ENCODE assay signal across 8 mouse cellular contexts in the genomic region with DNA sequence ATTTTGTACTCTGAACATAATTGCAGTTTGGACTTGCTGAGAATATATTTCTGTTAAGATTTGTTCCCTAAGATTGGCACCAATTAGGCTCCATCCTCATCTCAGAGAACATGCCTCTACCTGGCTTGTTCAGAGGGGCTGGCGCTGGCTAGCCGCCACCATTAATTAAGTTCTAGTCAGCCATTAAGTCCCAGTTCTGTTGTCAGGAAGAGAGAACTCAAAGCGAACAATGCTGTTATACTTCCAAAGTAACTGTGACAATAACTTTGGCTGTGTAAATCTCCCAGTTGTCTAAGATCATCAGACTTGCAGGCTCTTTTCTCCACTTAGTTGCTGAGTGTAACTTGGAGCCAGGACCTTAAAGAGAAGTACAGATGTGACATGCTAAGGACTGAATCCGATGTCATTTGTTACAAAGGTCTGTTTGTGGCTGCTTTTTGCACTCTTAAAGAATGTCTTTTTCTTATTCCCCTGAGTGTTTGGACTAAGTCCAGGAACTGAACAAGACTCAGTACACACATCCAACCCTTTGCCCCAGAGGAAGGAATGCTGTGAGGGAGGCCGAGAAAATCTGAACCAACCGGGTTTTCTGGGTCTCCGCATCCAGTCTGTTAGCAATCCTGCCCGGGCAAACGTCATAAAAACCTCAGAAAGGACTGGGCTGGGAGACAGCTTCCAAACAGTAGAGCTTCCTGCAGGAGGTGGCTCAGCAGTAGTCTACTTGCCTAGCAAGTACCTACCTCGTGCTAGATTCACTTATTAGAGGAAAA. TPM values are rescaled to one million over a fixed set of nuclear protein-coding genes. Genes with fewer than 3 reads are reported as not detected.
DNase-seq lines count a peak whose midpoint lies in the region; ATAC-seq and TF ChIP-seq lines count a peak whose summit lies in the region.

No protein-coding gene starts in this region.

- DNase-seq in 3134 (ENCODE audit: extremely low read depth, insufficient read length, low spot score): peak; percentile 55
- no peak for DNase-seq in Patski (ENCODE audit: low read depth, low spot score)
- peak; percentile 96 for DNase-seq in heart, adult 11 months
- peak; percentile 71 to 84 for DNase-seq in kidney, adult 8-10 months
- peak; percentile 87 for DNase-seq in lung, postnatal 25 days (ENCODE audit: low spot score)
- DNase-seq in right cerebral cortex, postnatal 25 days: no peak
- DNase-seq in layer of hippocampus, adult 9-10 months (ENCODE audit: low spot score): no peak

- H3K27me3 ChIP-seq in Patski: no peaks in the 10 kb centered on the region

- CTCF ChIA-PET in Patski (lab: Charles Lee): interaction anchor here (1.0 to 1.4 kb wide), 2 partner anchors 10 to 65 kb away, joined by 3 read pairs; no protein-coding TSS in a partner anchor

- ATAC-seq in Patski: peak; percentile 79
- ATAC-seq in erythroblast, adult 5-6 weeks (replicated peaks; ENCODE audit: low FRiP score, poor library complexity, severe bottlenecking): no peak

- in situ Hi-C loops in Patski (cut with MboI; ENCODE audit: low pct_unique_long_range_greater_than_20kb): no loop called here

- TF ChIP-seq CTCF in Patski (IDR thresholded peaks at IDR 0.05): no peak

- POLR2A ChIA-PET in Patski (lab: Charles Lee): interaction anchor here (0.6 to 1.2 kb wide), 2 partner anchors 18 to 28 kb away, joined by 3 read pairs; no protein-coding TSS in a partner anchor

RNA-seq across cellular contexts. Expression of a gene that starts 6.3 kb away (rescaled TPM):
- polyA plus RNA-seq in Patski (2021): 309 TPM
- 98.6 and 172 TPM in 2 replicates for total RNA-seq in erythroblast, adult 5-6 weeks (2015; ENCODE audit: low replicate concordance)
- 98.1 and 140 TPM in 2 replicates for total RNA-seq in erythroblast, adult 5-6 weeks (2017; ENCODE audit: low replicate concordance)

RNA-seq across cellular contexts. Expression of a gene that starts 13.3 kb away (rescaled TPM):
- 2.6 TPM for polyA plus RNA-seq in Patski (2021)
- total RNA-seq in erythroblast, adult 5-6 weeks (2015; ENCODE audit: low replicate concordance): 21.1 and 25.0 TPM in 2 replicates
- 9.9 and 13.4 TPM in 2 replicates for total RNA-seq in erythroblast, adult 5-6 weeks (2017; ENCODE audit: low replicate concordance)

RNA-seq across cellular contexts. Expression of a gene that starts 22.9 kb away (rescaled TPM):
- polyA plus RNA-seq in Patski (2021): 208 TPM
- total RNA-seq in erythroblast, adult 5-6 weeks (2015; ENCODE audit: low replicate concordance): 36.6 and 59.0 TPM in 2 replicates
- total RNA-seq in erythroblast, adult 5-6 weeks (2017; ENCODE audit: low replicate concordance): 23.2 and 31.8 TPM in 2 replicates

RNA-seq across cellular contexts. Expression of a gene that starts 31.6 kb away (rescaled TPM):
- polyA plus RNA-seq in Patski (2021): 4.1 TPM
- 1.7 TPM in 1 of 2 replicates, not detected in the other for total RNA-seq in erythroblast, adult 5-6 weeks (2015; ENCODE audit: low replicate concordance)
- 2.4 TPM in 1 of 2 replicates, not detected in the other for total RNA-seq in erythroblast, adult 5-6 weeks (2017; ENCODE audit: low replicate concordance)

RNA-seq across cellular contexts. Expression of a gene that starts 34.8 kb away (rescaled TPM):
- polyA plus RNA-seq in Patski (2021): 37.2 TPM
- 2.9 and 3.8 TPM in 2 replicates for total RNA-seq in erythroblast, adult 5-6 weeks (2015; ENCODE audit: low replicate concordance)
- 2.2 and 3.6 TPM in 2 replicates for total RNA-seq in erythroblast, adult 5-6 weeks (2017; ENCODE audit: low replicate concordance)

Comparison
In these comparisons a context has a peak if more than half of its experiments do, and no peak if none do; other contexts are left out.
1. DNase-seq: peak in 3134 (single experiment), heart, adult 11 months (single experiment), kidney, adult 8-10 months (2 of 2) and lung, postnatal 25 days (single experiment); none in Patski (single experiment), right cerebral cortex, postnatal 25 days (single experiment) and layer of hippocampus, adult 9-10 months (single experiment).